Mouse (Mus musculus) embryonic facial prominence, embryonic 11.5 days (tissue): Measurements from ENCODE around the gene Myo15. TPM values are rescaled to one million over a fixed set of nuclear protein-coding genes. Genes with fewer than 3 reads are reported as not detected.
"Not testable (repeated sequence)": the region's sequence is repeated elsewhere in the genome, so short reads cannot be mapped to it uniquely, and the experiment has no call there.

Experiments
- ATAC-seq: fragments of 200-750 bp; cut with Nextera tagmentation; replicated peaks from 2 replicates; pipeline ENCODE4 v1.8.0; 2017; ENCODE audit warnings: low read depth; ENCODE audit not compliant: insufficient number of reproducible peaks, low FRiP score, low TSS enrichment
- DNase-seq: peaks from one replicate; pipeline ENCODE4 v3.0.0-alpha.2; 2015; ENCODE audit warnings: low spot score
- H3K27ac ChIP-seq: fragments of 300-500 bp; sonication (generic); replicated peaks from 2 replicates; pipeline ENCODE4 v1.5.1; 2014; ENCODE audit warnings: mild to moderate bottlenecking, low read depth, low read length, control low read depth
- H3K27me3 ChIP-seq: fragments of 300-500 bp; sonication (generic); 2 replicates; pipeline ENCODE4 v1.6.1; 2014; ENCODE audit warnings: mild to moderate bottlenecking, low read length, moderate library complexity, mixed read lengths; ENCODE audit not compliant: control insufficient read depth, insufficient read depth
- H3K36me3 ChIP-seq: fragments of 300-500 bp; sonication (generic); replicated peaks from 2 replicates; pipeline ENCODE4 v1.6.1; 2014; ENCODE audit warnings: low read depth, mild to moderate bottlenecking, low read length, moderate library complexity, mixed read lengths; ENCODE audit not compliant: control insufficient read depth, insufficient read depth
- H3K4me1 ChIP-seq: fragments of 300-500 bp; sonication (generic); 2 replicates; pipeline ENCODE4 v1.6.1; 2014; ENCODE audit warnings: low read length, mixed read lengths; ENCODE audit not compliant: control insufficient read depth, insufficient read depth
- H3K4me2 ChIP-seq: fragments of 300-500 bp; sonication (generic); 2 replicates; pipeline ENCODE4 v1.6.1; 2014; ENCODE audit warnings: low read depth, mild to moderate bottlenecking, control low read depth, low read length, moderate library complexity
- H3K4me3 ChIP-seq: fragments of 300-500 bp; sonication (generic); 2 replicates; pipeline ENCODE4 v1.5.1; 2014; ENCODE audit warnings: low read depth, low read length, control low read depth
- H3K9ac ChIP-seq: fragments of 300-500 bp; sonication (generic); replicated peaks from 2 replicates; pipeline ENCODE4 v1.6.1; 2014; ENCODE audit warnings: mild to moderate bottlenecking, control low read depth, low read length
- H3K9me3 ChIP-seq: fragments of 300-500 bp; sonication (generic); replicated peaks from 2 replicates; pipeline ENCODE4 v1.6.1; 2016; ENCODE audit warnings: mild to moderate bottlenecking, low read length, inconsistent platforms, mixed read lengths; ENCODE audit not compliant: control insufficient read depth
- WGBS: fragments of 180-500 bp; shearing (Covaris S2); extraction: QIAGEN DNeasy Blood & Tissue Kit; methylation state at CpG from one replicate; pipeline ENCODE4 v1.1.7; 2014; 5-methylcytosine and 5-hydroxymethylcytosine counted together
- polyA plus RNA-seq: library from polyadenylated mRNA; unstranded; fragments of >200 nt; fragmentation: Nextera tagmentation; extraction: Ambion mirVana; gene quantifications from 2 replicates; pipeline ENCODE4 v1.2.1, GENCODE M21; 2014

Myo15 gene
- polyA plus RNA-seq, 1 experiment from 2014 or later, result 0.24 TPM

GRCm38 (mm10) chr11:60559342-60559741 lies 90.2 kb downstream of the Myo15 start:
- Histone ChIP-seq H3K4me1 (no peaks in the 10 kb centered on the region), H3K4me2 (no peak overlapping the region), H3K36me3 (peaks cover 5% of the 10 kb centered on the region), H3K4me3 (no peak overlapping the region), H3K9me3 (no peaks in the 10 kb centered on the region), H3K27ac (no peak overlapping the region), H3K27me3 (no peaks in the 10 kb centered on the region), H3K9ac (no peak overlapping the region)
- ATAC-seq (no peak), DNase-seq (peak; percentile 71)
- 19% methylated on average over 3 of the region's 3 CpGs for WGBS

- not testable (repeated sequence) for H3K4me3 ChIP-seq, H3K9ac ChIP-seq, H3K4me1 ChIP-seq, H3K27me3 ChIP-seq, H3K9me3 ChIP-seq, H3K27ac ChIP-seq, H3K36me3 ChIP-seq, ATAC-seq, H3K4me2 ChIP-seq, DNase-seq
- 64% methylated on average over 9 of the region's 12 CpGs for WGBS
Measured at GRCm38 (mm10) chr11:60574006-60574405, 104.9 kb downstream of the Myo15 start.

Other genes with a start within 250 kb of the Myo15 start
- gene Srebf1, start 246.8 kb upstream of the Myo15 start, polyA plus RNA-seq, result 45.1 and 46.7 TPM in 2 replicates
- 9.0 and 11.5 TPM in 2 replicates for gene Tom1l2, start 116.4 kb upstream of the Myo15 start, polyA plus RNA-seq
- 1.3 and 2.2 TPM in 2 replicates for gene Drc3, start 116.0 kb upstream of the Myo15 start, polyA plus RNA-seq
- gene Gid4, start 52.2 kb upstream of the Myo15 start, polyA plus RNA-seq, result 26.5 and 27.3 TPM in 2 replicates
- gene Atpaf2, start 50.9 kb upstream of the Myo15 start, polyA plus RNA-seq, result 47.9 and 53.1 TPM in 2 replicates
- 124 and 136 TPM in 2 replicates for gene Drg2, start 14.7 kb upstream of the Myo15 start, polyA plus RNA-seq
- 31.4 and 31.5 TPM in 2 replicates for gene Alkbh5, start 67.0 kb downstream of the Myo15 start, polyA plus RNA-seq
- 67.8 and 79.1 TPM in 2 replicates for gene Llgl1, start 230.4 kb downstream of the Myo15 start, polyA plus RNA-seq